Mouse (Mus musculus) E14TG2a.4 (cell line): ENCODE measurements around the gene Zfp646.
"Not testable (repeated sequence)": the region's sequence is repeated elsewhere in the genome, so short reads cannot be mapped to it uniquely, and the experiment has no call there.

Experiments
- CTCF ChIP-seq: conservative IDR thresholded peaks from 2 replicates; pipeline ENCODE4 v1.5.1; 2014; ENCODE audit warnings: low read length
- NANOG ChIP-seq: IDR thresholded peaks from 2 replicates; pipeline ENCODE4 v1.6.1; 2014; ENCODE audit warnings: borderline replicate concordance, low read length, mixed read lengths
- POU5F1 ChIP-seq: IDR thresholded peaks from 2 replicates; pipeline ENCODE4 v1.6.1; 2014; ENCODE audit warnings: low read length, borderline replicate concordance

DNA sequence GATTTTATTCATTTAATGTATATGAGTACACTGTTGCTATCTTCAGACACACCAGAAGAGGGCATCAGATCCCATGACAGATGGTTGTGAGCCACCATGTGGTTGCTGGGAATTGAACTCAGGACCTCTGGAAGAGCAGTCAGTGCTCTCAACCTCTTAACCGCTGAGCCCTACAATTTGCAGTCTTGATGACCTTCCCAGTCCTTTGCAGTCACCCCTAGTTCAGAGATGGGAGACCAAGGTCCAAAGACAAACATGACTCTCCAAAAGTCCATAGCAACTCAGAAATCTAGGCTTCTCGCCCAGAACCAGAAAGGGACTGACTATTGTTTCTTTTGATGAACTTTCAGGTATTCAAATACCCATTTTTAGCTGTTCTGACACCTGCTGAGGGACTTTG, 36.0 kb upstream of the Zfp646 start:
- not testable (repeated sequence) for TF ChIP-seq CTCF, NANOG, POU5F1
